Mouse (Mus musculus) liver, embryonic 14.5 days (tissue): ENCODE measurements around the gene Vav1.

Experiments used
- CTCF ChIP-seq: IDR thresholded peaks from 2 replicates; pipeline ENCODE4 v1.5.1; 2016; ENCODE audit warnings: antibody characterized with exemption, low read depth, control low read depth
- EP300 ChIP-seq: IDR thresholded peaks from 2 replicates; pipeline ENCODE4 v1.6.1; 2016; ENCODE audit warnings: antibody characterized with exemption, low read depth

DNA sequence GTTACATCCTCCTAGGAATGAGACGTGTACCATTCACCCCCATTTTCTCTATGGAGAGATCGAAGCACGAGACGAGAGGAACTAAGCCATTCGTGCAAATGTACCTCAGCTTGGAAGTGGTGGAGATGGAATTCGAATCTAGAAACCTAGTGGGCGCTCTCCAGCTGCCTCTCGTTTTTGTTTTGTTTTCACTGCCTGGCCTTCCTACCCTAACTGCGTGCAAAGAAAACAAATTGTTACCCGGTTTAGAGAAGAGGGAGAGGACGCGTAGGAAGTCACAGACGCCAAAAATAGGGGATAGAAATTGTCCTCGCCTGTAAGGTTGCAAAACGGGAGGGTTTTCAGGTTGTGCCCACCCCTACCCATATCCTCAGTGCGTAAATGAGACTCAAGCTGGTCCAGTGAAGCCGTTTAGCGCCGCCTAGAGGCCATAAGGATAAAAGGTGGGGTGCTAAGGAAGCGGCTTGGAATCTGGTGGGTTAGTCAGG is 2.2 kb upstream of the Vav1 start:
- TF ChIP-seq CTCF (peak; percentile 89), EP300 (no peak)
